Mouse (Mus musculus) yolk sac, embryonic 10.5 days (tissue): ENCODE data around the gene Mtfp1.
"Not testable (repeated sequence)": the region's sequence is repeated elsewhere in the genome, so short reads cannot be mapped to it uniquely, and the experiment has no call there.

Source experiments
- DNase-seq: peaks from one replicate; pipeline ENCODE4 v3.0.0-alpha.2; 2017; ENCODE audit warnings: low spot score

Mtfp1 gene

DNA sequence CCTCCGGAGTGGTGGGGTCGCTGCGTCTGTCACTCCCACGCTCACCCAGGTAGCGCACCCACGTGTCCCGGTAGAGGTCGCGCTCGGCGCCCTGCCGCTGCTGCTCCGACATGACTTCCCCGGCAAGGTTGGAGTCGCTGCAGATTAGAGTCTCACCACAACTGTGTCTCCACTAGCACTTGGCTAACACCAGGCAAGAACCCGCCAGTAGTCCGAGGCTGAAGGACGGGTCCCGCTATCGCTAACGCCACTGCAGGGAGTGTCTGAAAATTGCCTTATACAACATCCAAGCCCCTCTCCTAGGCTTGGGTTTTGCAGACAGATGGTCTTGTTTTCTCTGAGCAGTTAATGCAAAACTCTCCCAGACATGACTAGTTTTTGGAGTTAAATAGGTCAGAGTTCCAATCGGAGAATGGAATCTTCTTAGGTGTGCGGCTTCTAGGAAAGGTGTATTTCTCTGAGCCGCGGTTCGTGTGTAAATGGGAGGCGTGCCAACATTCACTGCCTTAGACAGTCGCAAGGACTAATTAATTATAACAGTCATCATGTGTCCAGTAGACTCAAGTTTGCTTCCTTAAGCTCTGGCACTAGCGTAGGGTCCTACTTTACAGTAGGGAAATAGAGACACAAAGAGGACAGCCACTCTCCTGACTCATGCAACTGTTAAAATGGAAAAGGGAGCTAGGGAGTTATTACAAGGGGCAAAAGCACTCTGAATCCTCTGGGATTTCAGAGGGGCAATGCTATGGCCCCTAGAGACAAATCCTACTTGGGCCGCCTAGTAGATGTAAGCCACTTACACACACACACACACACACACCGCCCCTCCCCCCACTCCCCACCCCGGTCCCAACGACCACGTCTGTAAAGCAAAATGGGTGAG, at the start of gene Mtfp1:
TSS of gene Mtfp1 (minus strand) at position 275 of the 883 bp plus-strand sequence.
- peak; percentile 79 for DNase-seq

DNA sequence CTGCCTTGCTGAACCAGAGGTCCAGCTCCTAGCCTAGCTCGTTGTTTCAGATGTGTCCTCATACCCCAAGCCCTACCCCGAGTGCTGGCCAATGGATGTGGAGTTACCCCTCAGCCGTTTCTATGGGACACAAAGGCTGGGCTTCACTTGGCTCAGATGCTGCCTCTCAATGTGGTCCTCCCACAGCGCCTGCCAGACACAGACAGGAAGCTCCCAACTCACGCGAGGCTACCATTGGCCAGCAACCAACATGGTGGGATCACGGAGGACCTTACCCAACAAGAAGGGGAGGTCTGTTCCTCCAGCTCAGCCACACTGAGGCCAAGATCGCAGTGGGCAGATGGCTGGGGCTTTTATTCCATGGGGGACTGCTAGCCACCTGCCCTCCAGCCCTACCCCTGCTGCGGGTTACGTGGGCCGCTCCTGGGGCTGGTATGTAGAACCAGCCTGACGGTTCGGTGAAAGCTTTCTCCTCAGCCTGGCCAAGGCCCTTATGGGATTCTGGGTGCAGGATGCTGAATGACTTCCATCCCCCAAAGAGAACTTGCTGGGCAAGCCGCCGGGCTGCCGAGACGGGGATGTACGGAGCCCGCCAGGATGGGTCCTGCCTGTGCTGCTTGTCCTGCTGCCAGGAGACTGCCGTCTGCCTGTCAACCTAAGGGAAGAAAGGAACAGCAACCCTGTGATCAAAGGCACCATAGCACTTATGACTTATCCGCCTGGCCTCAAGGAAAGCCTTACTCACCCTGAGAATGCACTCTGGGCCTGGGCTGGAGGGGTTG, 48.2 kb upstream of the Mtfp1 start:
- no peak for DNase-seq

DNA sequence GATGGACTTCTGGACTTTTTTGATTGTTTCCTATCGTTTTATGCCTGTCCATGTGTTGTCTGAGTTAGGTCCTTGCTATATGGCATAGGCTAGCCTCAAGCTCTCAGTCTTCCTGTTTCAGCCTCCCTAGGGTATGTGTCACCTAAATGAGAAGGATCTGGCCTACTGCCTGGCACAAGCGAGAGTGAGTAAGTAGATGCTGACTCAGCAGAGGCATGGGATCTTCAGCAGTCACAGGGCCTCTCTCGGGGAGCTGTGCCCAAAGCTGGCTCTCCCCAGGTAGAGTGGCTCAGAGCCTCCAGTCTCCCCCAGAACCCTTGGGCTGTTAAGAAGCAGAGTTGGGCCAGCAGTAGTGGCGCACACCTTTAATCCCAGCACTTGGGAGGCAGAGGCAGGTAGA, 47.1 kb upstream of the Mtfp1 start:
- DNase-seq: no peak

DNA sequence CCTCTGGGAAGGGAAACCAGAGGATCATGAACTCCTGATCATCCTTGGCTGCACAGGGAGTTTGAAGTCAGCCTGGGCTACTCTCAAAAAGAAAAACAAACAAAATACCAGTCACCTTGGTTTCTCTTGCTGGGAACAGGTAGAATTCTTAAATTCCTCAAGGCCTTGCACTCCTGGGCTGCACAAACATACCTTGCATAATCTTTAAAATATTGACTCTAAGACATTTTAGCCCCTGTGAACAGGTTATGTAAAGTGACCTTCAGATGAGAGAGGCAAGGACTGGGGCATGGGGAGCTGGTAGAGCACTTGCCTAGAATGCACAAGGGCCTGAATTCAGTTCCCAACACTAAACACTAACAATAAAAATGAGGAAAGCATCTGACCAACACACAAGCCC, 46.3 kb upstream of the Mtfp1 start:
- no peak for DNase-seq

DNA sequence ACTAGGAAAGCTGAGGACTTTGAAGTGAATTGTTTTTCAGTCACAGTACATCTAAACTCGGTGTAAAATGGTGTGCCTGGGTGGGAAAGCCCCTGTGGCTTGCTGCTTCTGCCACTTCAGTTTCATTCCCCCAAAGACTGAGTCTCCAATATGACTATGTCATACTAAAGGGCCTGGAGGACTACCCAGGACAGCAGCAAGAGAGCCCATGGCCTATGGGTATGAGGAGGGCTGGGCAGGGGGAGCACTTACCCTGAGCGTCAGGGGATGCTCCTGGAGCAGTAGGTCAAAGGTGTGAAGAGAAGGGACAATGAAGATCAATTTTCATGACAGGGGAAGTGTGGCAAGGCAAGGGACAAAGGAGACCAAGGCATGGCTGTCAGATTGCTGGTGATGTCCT, 43.7 kb upstream of the Mtfp1 start:
- no peak for DNase-seq

DNA sequence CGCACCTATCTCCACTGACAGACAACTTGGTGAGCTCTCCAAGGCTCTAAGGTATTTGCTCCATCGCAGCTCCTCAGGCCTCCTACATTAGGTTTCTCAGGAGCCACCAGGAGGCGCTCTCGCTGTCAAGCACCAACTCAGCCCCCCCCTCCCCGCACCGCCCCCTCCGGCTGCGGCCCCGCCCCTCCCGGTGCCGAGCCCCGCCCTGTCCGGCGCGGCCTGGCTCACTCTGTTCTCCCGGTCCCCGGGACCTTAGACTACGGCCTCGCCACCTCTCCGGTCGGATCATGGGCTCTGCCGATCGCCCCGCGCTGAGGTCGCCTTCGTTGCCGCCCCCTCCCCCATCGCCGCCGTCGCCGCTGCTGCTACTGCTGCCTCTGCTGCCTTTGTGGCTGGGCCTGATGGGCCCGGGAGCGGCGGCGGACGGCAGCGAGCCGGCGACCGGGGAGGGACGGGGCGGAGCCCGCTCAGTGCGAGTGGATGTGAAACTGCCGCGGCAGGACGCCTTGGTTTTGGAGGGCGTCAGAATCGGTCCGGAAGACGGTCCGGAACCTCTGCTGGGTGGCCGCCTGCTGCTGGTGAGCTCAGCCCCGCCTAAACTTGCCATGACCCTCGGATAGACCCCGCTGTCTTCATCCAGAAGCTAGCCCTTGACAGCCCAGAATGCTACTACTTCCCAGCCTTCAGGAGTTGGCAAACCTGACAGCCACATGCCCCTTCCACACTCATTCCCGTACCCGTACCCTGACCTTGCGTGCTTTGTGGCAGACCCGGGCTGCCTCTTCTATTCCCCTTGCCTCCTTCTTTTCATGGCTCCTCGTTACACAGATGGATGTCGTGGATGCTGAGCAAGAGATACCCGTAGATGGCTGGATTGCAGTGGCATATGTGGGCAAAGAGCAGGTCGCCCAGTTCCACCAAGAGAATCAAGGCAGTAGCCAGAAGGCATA, 40.0 kb upstream of the Mtfp1 start, which contains the start of gene Rnf215:
TSS of gene Rnf215 (plus strand) at position 217 of the 950 bp plus-strand sequence.
- peak; percentile 92 for DNase-seq

DNA sequence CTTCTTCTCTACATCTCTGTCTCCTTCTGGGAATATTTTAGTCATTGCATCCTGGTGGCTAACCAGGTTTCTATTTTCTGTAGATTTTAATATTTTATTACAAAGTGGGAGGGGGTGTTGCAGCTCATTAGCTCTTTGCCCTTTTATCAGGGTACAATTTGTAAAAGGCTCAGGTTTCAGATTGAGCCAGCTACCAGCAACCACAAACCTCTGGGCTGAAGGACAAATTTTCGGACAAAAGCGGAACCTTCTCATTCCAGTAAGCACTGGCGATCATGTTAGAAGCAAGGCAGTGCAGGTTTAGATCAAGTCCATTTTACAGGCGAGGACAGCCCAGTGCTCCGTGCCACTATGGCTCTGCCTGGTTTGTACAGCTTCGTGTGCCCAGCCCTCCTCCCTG, 39.2 kb upstream of the Mtfp1 start:
- no peak for DNase-seq

DNA sequence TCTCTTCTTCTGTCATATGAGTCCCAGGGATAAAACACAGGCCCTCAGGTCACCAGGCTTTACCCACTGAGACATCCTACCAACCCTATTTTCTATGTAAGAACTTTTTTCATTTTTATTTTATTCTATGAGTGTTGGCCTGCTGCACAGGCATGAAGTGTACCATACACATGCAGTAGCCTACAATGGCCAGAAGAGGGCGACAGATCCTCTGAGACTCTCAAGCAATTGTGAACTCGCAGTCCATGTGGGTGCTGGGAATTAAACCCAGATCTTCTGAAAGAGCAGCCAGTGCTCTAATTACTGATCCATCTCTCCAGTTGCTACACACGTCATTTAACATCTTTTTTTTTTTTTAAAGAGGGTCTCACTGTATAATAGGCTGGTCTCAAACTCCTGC, 38.2 kb upstream of the Mtfp1 start:
- no peak for DNase-seq

DNA sequence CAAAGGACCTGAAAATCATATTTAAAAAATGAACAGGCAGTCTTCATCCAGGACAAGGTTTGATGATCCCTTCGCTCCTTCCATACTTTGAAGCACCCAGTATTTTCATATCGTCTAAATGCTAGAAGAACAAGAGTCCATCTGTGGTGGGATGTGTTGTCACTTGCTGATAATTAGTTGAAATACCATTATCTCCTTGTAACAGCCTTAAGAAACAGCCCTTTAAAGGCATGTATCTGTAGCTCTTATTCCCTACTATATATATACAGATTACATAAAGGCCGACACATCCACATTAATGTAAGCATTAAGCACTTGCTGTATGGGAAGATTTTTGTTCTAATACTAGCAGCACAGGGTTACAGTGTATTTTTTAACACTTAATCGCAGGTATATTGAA, 33.2 kb upstream of the Mtfp1 start:
- DNase-seq: not testable (repeated sequence)

DNA sequence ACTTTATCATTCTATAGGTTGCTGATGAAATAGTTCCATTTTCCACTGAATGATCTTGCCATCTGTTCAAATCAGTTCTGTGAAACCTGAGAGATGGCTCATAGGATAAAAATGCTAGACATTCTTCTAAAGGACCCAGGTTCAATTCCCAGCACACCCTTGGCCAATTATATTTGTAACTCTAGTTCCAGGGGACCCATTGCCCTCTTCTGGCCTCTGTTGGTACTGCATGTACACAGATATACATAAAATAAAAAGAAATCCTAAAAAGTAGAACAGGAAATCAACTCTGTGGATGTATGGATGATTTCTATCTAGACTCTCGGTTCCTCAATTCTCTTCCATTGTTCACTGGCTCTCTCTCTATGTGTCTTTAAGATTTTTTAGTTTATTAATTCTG, 31.8 kb upstream of the Mtfp1 start:
- no peak for DNase-seq

DNA sequence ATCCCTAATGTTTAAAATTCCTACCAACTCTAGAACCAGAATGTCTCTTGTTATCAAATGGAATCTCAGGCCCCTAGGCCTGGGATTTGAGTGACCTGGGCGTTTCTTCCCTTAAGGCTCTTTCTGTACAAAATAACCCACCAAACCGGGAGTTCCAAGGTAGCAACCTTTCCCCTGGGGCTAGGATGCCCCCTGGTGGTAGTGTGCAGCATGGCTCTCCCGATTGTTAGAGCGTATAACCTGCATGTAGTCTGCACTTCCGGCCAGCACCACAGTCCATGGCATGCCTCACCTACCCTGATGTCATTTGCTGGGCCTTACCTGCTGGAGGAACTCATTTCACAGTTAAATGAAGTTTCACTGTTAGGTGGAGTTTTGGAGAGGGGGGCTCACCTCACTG, 28.7 kb upstream of the Mtfp1 start:
- DNase-seq: no peak

DNA sequence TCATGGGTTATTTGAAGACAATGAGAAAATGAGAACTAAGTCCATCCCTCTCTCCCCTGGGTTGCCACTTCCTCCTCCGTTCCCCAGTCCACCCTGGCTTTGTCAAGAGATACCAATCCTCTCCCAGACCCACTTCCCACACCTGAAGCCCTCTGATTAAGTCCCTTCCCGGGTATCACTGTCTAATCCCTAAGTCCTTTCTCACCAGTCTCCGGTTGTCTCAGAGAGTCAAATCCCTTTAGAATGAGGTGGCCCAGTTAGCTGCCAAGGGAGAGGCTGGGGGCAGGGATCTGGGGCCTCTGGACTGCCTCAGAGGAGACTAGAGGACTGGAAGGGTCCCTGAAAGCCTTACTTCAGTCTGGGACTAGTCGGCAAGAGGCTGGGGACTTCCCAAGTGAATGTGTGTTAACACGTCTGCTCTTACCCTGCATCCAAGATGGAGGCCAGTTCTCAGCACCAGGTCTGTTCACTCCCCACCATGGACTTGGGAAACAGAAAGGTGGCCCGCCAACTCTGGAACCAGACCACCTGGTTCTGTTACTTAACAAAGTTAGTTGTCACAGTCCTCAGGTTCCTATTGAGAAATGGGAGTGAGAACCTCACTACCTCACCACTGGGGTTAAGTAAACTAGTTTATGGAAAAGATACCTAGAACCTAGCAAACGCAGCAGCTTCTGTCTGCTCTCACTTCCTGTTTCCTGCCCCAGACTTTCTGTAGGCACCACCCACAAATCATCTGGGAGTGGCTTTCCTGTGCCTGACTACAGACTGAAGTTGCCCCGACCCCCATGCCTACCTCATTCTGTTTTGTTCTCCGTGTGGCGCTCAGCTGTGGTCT, 27.7 kb upstream of the Mtfp1 start, which contains the start of gene Sec14l2:
TSS of gene Sec14l2 (minus strand) at position 674 of the 838 bp plus-strand sequence.
- DNase-seq: no peak

DNA sequence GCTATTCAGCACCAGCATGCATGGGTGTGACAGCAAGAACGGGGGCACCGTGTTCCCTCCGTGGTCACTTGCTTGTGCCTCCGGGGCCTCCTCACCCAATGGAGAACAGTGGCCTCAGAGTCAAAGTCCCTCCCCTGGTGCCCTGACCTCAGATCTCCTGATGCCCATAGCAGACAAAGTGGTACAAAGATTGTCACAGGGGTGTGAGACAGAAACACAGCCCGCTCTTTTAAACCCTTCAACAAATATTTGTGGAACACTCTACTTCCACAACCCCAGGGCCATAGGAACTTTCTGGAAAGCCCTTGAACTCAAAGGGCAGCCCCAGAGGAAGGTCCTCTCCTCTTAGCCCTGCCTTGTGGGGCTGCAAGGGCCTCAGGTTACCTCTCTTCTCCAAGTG, 27.0 kb upstream of the Mtfp1 start:
- no peak for DNase-seq

DNA sequence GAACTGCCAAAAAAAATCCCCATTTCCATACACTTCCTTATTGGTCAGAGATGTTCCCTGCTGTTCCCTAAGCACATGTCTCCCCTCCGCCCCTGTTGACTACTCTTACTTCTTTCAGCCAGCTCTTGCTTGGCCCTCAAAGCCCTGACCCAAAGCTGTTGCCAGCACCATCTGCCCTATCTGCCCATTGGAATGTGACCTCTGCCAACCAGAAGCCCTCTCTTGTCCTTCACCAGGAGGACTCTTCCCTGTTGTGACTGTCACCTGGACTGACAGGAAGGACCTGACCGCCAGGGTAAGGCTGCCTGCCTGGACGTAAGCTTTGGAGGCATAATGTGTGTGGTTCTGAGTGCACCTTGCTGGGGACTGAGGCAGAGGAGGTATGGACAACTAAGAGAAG, 26.4 kb upstream of the Mtfp1 start:
- no peak for DNase-seq

DNA sequence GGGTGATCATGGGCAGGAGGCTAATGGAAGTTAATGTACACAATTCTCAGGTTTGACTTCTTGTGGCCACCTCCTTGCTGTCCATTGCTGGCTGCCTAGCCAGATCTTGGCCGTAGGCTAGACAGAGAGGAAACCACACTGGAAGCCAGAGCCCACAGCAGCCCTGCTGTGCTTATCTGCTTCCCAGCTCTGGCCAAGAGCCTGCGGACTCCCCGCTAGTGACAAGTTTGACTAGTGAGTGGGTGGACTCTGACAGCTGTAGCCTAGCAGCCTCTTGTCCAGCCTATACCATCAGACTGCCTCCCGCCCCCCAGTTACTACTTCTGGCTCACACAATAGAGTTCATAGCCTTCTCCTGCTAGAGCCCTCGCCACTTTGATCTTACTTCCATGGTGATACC, 24.4 kb upstream of the Mtfp1 start:
- no peak for DNase-seq

DNA sequence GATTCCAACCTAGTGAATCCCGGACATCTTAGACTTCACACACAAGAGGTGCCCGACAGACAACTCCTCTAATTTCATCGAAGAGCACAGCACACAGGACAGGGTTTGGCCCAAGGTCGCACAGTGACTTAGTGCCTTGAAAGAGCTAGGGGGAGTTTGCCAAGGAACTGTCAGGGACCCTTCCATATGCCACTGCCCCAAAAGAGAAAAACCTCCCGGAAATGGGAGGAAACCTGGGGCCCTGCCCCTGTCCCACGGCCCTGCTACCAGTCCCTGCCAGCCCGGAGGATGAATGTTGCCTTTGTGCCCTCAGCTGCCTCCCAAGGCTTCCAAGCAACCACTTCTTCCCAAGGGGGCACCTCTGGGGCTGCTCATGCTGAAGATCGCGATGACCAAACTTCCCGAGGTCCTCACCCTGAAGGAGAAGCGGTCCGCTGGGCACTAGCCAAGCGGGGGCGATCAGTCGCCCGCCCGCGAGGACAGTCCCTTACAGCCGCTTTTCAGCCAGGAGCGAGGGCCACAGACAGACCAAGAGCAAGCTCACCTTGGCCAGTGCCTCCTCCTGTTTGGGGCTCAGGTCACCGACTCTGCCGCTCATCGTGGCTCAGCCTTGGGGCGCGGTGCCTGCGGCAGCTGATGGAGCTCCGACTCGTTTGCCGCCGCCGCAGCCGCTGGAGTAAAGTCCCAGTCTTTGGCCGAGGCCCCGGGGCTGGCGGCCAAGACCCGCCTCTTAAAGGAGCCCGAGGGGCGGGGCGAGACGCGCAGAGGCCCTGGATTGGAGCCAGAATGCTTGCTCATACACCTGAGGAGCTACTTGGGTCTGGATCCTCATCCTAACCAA, 23.1 kb upstream of the Mtfp1 start:
- peak; percentile 82 for DNase-seq

DNA sequence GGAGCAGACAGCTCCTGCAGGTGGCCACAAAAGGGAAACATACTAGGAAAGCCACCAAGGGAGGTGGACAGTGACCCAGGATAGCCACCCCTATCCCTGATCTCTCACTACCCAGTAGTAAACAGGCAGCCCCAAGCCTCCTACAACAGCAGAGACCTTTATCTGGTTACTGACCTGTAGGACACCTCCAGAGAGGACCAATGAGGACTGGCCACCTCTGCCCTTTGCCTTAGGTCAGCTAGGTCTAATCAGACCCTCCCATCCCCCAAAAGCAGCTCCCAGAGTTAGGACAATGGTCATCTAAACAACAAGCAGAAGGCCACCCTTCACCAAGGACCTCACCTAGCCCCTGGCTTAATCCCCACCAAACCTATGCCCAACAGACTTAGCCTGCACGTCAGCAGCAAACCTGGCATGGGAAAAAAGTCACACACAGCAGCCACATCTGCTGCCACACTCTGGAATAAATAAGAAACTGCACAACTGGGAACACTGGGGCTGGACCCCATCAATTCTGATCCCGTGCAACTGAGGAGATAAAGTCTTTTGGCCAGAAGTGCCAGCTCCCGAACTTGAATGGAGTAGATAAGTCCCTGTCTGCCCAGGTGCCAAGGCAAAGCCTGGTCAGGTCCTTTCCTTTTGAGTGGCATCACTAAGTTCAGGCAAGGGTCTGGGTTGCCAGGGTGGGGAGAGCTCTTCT, 22.3 kb upstream of the Mtfp1 start:
- peak; percentile 69 for DNase-seq

DNA sequence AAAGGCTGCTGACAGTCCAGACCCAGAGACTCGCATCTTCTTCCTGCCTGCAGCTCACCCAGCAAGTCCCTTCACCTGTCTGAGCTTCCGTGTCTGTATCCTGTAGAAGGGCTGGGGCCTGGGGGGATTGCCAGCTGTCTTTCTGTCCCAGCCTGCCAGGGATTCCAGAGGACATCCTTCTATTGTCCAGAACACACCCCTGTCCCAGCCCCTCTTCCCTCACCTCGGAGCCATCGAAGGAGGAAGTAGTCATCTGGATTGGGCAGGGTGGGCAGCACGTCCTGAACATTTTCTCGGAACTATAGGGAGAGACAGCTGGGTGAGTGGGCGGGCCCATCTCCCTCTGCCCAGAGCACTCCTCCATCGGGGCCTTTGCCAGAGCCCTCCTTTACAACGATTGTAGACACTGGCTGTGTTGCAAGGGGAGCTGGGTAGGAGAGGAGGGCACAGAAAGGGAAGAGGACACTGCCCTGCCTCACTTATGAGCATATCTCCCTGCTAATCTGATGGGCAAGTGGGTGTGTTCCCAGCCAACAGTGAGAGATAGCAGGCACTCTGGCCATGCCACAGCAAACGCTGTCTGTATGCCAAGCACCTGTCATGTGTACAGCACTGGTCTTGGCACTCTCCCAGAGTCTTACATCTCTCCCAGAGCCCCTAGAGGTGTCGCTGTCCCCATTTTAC, 21.4 kb upstream of the Mtfp1 start:
- no peak for DNase-seq

DNA sequence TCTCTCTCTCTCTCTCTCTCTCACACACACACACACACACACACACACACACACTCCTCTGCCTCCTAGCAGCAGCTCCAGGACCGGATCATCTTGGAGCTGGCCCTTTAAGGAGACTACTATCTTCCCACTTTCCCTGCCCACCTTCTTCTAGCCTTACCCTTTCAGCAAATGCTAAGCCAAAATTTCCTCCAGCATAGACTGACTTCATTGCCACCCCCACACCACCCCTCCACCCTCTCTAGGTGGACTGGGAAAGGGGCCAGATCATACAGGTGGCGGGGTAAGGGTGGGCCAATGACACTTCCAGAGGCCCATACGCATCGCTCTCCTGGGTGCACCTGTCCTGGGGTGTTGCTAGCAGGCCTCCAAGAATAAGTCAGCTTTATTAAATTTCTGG, 20.2 kb upstream of the Mtfp1 start:
- no peak for DNase-seq
